Mouse (Mus musculus) intestine, embryonic 16.5 days (tissue): ENCODE measurements around the gene Nup107. TPM values are rescaled to one million over a fixed set of nuclear protein-coding genes. Genes with fewer than 3 reads are reported as not detected.
A peak's percentile ranks its signal among the peaks of the same experiment; 100 is the strongest.

ENCODE experiments used
- ATAC-seq: fragments of 200-750 bp; cut with Nextera tagmentation; 2 replicates; pipeline ENCODE4 v1.8.0; 2017; ENCODE audit warnings: moderate TSS enrichment, moderate library complexity
- H3K27ac ChIP-seq: fragments of 300-500 bp; sonication (generic); 2 replicates; pipeline ENCODE4 v1.5.1; 2014; ENCODE audit warnings: mild to moderate bottlenecking, low read length
- H3K27me3 ChIP-seq: fragments of 300-500 bp; sonication (generic); replicated peaks from 2 replicates; pipeline ENCODE4 v1.6.1; 2014; ENCODE audit warnings: low read length, control low read depth, mixed read lengths; ENCODE audit not compliant: control insufficient read depth, insufficient read depth
- H3K36me3 ChIP-seq: fragments of 300-500 bp; sonication (generic); 2 replicates; pipeline ENCODE4 v1.6.1; 2014; ENCODE audit warnings: low read length, control low read depth; ENCODE audit not compliant: control insufficient read depth, insufficient read depth
- H3K4me1 ChIP-seq: fragments of 300-500 bp; sonication (generic); 2 replicates; pipeline ENCODE4 v1.6.1; 2014; ENCODE audit warnings: low read length, control low read depth, mixed read lengths; ENCODE audit not compliant: control insufficient read depth, insufficient read depth
- H3K4me2 ChIP-seq: fragments of 300-500 bp; sonication (generic); 2 replicates; pipeline ENCODE4 v1.6.1; 2014; ENCODE audit warnings: low read depth, low read length, control low read depth
- H3K4me3 ChIP-seq: fragments of 300-500 bp; sonication (generic); 2 replicates; pipeline ENCODE4 v1.5.1; 2014; ENCODE audit warnings: mild to moderate bottlenecking, low read length
- H3K9ac ChIP-seq: fragments of 300-500 bp; sonication (generic); 2 replicates; pipeline ENCODE4 v1.6.1; 2014; ENCODE audit warnings: low read depth, low read length
- H3K9me3 ChIP-seq: fragments of 300-500 bp; sonication (generic); 2 replicates; pipeline ENCODE4 v1.6.1; 2016; ENCODE audit warnings: low read length, control low read depth; ENCODE audit not compliant: control insufficient read depth
- WGBS: fragments of 180-500 bp; shearing (Covaris S2); extraction: QIAGEN DNeasy Blood & Tissue Kit; methylation state at CpG from one replicate; pipeline ENCODE4 v1.1.7; 2014; 5-methylcytosine and 5-hydroxymethylcytosine counted together
- polyA plus RNA-seq: library from polyadenylated mRNA; unstranded; fragments of >200 nt; fragmentation: Nextera tagmentation; extraction: Ambion mirVana; gene quantifications from 2 replicates; pipeline ENCODE4 v1.2.1, GENCODE M21; 2015

Nup107 gene
- polyA plus RNA-seq, 1 experiment from 2014 or later: 48.8 TPM

GRCm38 (mm10) chr10:117711408-117711807, 81.1 kb downstream of the Nup107 start:
- no peak for ATAC-seq
- Histone ChIP-seq H3K9ac (peak overlapping the region; percentile 100), H3K27ac (no peak overlapping the region)

GRCm38 (mm10) chr10:117710604-117711141, 81.8 kb downstream of the Nup107 start, which contains the start of gene Mdm2:
Mdm2 (minus strand) TSS chr10:117710758.
- Histone ChIP-seq H3K4me3 (peak within 1 kb of the TSS; percentile 96), H3K36me3 (peaks cover 2% of the 10 kb centered on the region; the same call in 1 of the 2 replicates), H3K4me1 (peaks cover 7% of the 10 kb centered on the region), H3K27me3 (no peaks in the 10 kb centered on the region), H3K9ac (peak within 1 kb of the TSS; percentile 100), H3K9me3 (no peaks in the 10 kb centered on the region), H3K4me2 (peak within 1 kb of the TSS; percentile 69), H3K27ac (peak within 1 kb of the TSS; percentile 97)
- peak; percentile 95 for ATAC-seq
- WGBS: under 1% methylated on average over 52 of the region's 52 CpGs

More at GRCm38 (mm10) chr10:117711408-117711807, 81.1 kb downstream of the Nup107 start:
- peaks cover 2% of the 10 kb centered on the region; the same call in 1 of the 2 replicates for H3K36me3 ChIP-seq
- 62% methylated on average over 5 of the region's 5 CpGs for WGBS
- H3K4me1 ChIP-seq: peaks cover 7% of the 10 kb centered on the region
- no peaks in the 10 kb centered on the region for H3K27me3 ChIP-seq
- peak overlapping the region; percentile 69; the same call in 1 of the 2 replicates for H3K4me2 ChIP-seq
- no peaks in the 10 kb centered on the region for H3K9me3 ChIP-seq
- H3K4me3 ChIP-seq: no peak overlapping the region; the same call in 1 of the 2 replicates

GRCm38 (mm10) chr10:117709930-117710603, 82.4 kb downstream of the Nup107 start:
- peak; percentile 80 for ATAC-seq
- H3K9me3 ChIP-seq: no peaks in the 10 kb centered on the region
- under 1% methylated on average over 62 of the region's 71 CpGs for WGBS
- peak overlapping the region; percentile 97 for H3K27ac ChIP-seq
- H3K4me2 ChIP-seq: peak overlapping the region; percentile 66
- H3K9ac ChIP-seq: peak overlapping the region; percentile 100
- H3K27me3 ChIP-seq: no peaks in the 10 kb centered on the region
- peak overlapping the region; percentile 96 for H3K4me3 ChIP-seq
- peaks cover 6% of the 10 kb centered on the region for H3K36me3 ChIP-seq
- peaks cover 7% of the 10 kb centered on the region for H3K4me1 ChIP-seq

GRCm38 (mm10) chr10:117709326-117709830, 83.1 kb downstream of the Nup107 start:
- ATAC-seq: no peak
- peaks cover 7% of the 10 kb centered on the region for H3K36me3 ChIP-seq
- peak overlapping the region; percentile 96 for H3K4me3 ChIP-seq
- H3K4me1 ChIP-seq: peaks cover 7% of the 10 kb centered on the region
- 35% methylated on average over 12 of the region's 12 CpGs for WGBS
- no peaks in the 10 kb centered on the region for H3K9me3 ChIP-seq
- no peaks in the 10 kb centered on the region for H3K27me3 ChIP-seq
- H3K27ac ChIP-seq: peak overlapping the region; percentile 97
- peak overlapping the region; percentile 66 for H3K4me2 ChIP-seq
- peak overlapping the region; percentile 100 for H3K9ac ChIP-seq

- Histone ChIP-seq H3K4me2 (peak overlapping the region; percentile 66), H3K36me3 (peaks cover 7% of the 10 kb centered on the region), H3K9ac (peak overlapping the region; percentile 39; the same call in 1 of the 2 replicates), H3K4me3 (peak overlapping the region; percentile 31), H3K9me3 (no peaks in the 10 kb centered on the region), H3K4me1 (peaks cover 7% of the 10 kb centered on the region), H3K27me3 (no peaks in the 10 kb centered on the region), H3K27ac (no peak overlapping the region)
- no peak for ATAC-seq
- 73% methylated on average over 9 of the region's 9 CpGs for WGBS
These were observed 83.6 kb downstream of the Nup107 start for GRCm38 (mm10) chr10:117708856-117709255.

- H3K4me3 ChIP-seq: no peak overlapping the region
- peaks cover 7% of the 10 kb centered on the region for H3K36me3 ChIP-seq
- no peak for ATAC-seq
These were observed 84.1 kb downstream of the Nup107 start for GRCm38 (mm10) chr10:117708376-117708775.

GRCm38 (mm10) chr10:117707114-117707838, 85.2 kb downstream of the Nup107 start:
- peaks cover 11% of the 10 kb centered on the region for H3K36me3 ChIP-seq
- no peak overlapping the region for H3K4me2 ChIP-seq
- ATAC-seq: no peak
- no peak overlapping the region for H3K27ac ChIP-seq
- H3K9ac ChIP-seq: no peak overlapping the region
- 92% methylated on average over 2 of the region's 2 CpGs for WGBS
- H3K9me3 ChIP-seq: no peaks in the 10 kb centered on the region
- no peaks in the 10 kb centered on the region for H3K27me3 ChIP-seq
- peaks cover 7% of the 10 kb centered on the region for H3K4me1 ChIP-seq
- H3K4me3 ChIP-seq: no peak overlapping the region

More at GRCm38 (mm10) chr10:117708376-117708775, 84.1 kb downstream of the Nup107 start:
- Histone ChIP-seq H3K4me2 (no peak overlapping the region), H3K4me1 (peaks cover 7% of the 10 kb centered on the region), H3K27me3 (no peaks in the 10 kb centered on the region), H3K27ac (no peak overlapping the region), H3K9me3 (no peaks in the 10 kb centered on the region), H3K9ac (no peak overlapping the region)
- over 99% methylated on average over 2 of the region's 2 CpGs for WGBS

GRCm38 (mm10) chr10:117706440-117706839, 86.1 kb downstream of the Nup107 start:
- no peak overlapping the region for H3K4me3 ChIP-seq
- peaks cover 7% of the 10 kb centered on the region for H3K4me1 ChIP-seq
- no peak overlapping the region for H3K9ac ChIP-seq
- peaks cover 17% of the 10 kb centered on the region for H3K36me3 ChIP-seq
- H3K27me3 ChIP-seq: no peaks in the 10 kb centered on the region
- H3K9me3 ChIP-seq: no peaks in the 10 kb centered on the region
- no peak overlapping the region for H3K4me2 ChIP-seq
- H3K27ac ChIP-seq: no peak overlapping the region
- ATAC-seq: no peak
- WGBS: 86% methylated on average over 6 of the region's 6 CpGs

GRCm38 (mm10) chr10:117705806-117706205, 86.7 kb downstream of the Nup107 start:
- H3K9me3 ChIP-seq: no peaks in the 10 kb centered on the region
- no peak overlapping the region for H3K4me3 ChIP-seq
- no peak overlapping the region for H3K27ac ChIP-seq
- peaks cover 19% of the 10 kb centered on the region for H3K36me3 ChIP-seq
- H3K4me2 ChIP-seq: no peak overlapping the region
- H3K4me1 ChIP-seq: peaks cover 7% of the 10 kb centered on the region
- H3K27me3 ChIP-seq: no peaks in the 10 kb centered on the region
- H3K9ac ChIP-seq: no peak overlapping the region
- no peak for ATAC-seq
